Mouse (Mus musculus) MEL (cell line): ENCODE data around the gene Pecam1. TPM values are rescaled to one million over a fixed set of nuclear protein-coding genes. Genes with fewer than 3 reads are reported as not detected.

Experiments used
- DNase-seq: peaks from one replicate; pipeline ENCODE4 v3.0.0; 2011; ENCODE audit warnings: low read depth, low spot score
- H3K27ac ChIP-seq: 2 replicates; pipeline ENCODE4 v1.5.1; 2012; ENCODE audit warnings: low read depth, mild to moderate bottlenecking, control low read depth, low read length, moderate library complexity; ENCODE audit not compliant: control insufficient read depth
- H3K27me3 ChIP-seq, 2 experiments: fragments of 150-350 bp in 1 of 2; sonication (generic) in 1 of 2; 2 replicates each; pipeline ENCODE4 v1.6.1; 2012; ENCODE audit warnings: low read length in 2 of 2, mild to moderate bottlenecking in 2 of 2, improper control_type of control experiment in 1 of 2, moderate library complexity in 1 of 2; ENCODE audit not compliant: insufficient read depth in 2 of 2, control insufficient read depth in 1 of 2
- H3K36me3 ChIP-seq, 2 experiments: 2 replicates each; pipeline ENCODE4 v1.6.1; 2012 to 2014; ENCODE audit warnings: low read length in 2 of 2, improper control_type of control experiment in 1 of 2, inconsistent platforms in 1 of 2, mild to moderate bottlenecking in 1 of 2; ENCODE audit not compliant: insufficient read depth in 2 of 2, control insufficient read depth in 1 of 2
- H3K4me1 ChIP-seq, 2 experiments: fragments of 150-350 bp in 1 of 2; sonication (generic) in 1 of 2; 2 replicates each; pipeline ENCODE4 v1.6.1; 2012; ENCODE audit warnings: low read length in 2 of 2, improper control_type of control experiment in 1 of 2, mild to moderate bottlenecking in 1 of 2; ENCODE audit not compliant: insufficient read depth in 2 of 2, control insufficient read depth in 1 of 2
- H3K4me3 ChIP-seq, 2 experiments: fragments of 150-350 bp in 1 of 2; sonication (generic) in 1 of 2; 2 replicates each; pipeline ENCODE4 v1.5.1; 2012; ENCODE audit warnings: low read depth in 2 of 2, low read length in 2 of 2, mild to moderate bottlenecking in 2 of 2, moderate library complexity in 2 of 2, control low read depth in 1 of 2, improper control_type of control experiment in 1 of 2; ENCODE audit not compliant: control insufficient read depth in 1 of 2, insufficient read depth in 1 of 2
- H3K79me2 ChIP-seq: 2 replicates; pipeline ENCODE4 v1.6.1; 2012; ENCODE audit warnings: mild to moderate bottlenecking, low read length, moderate library complexity; ENCODE audit not compliant: control insufficient read depth, poor library complexity, insufficient read depth
- H3K9ac ChIP-seq: 2 replicates; pipeline ENCODE4 v1.6.1; 2012; ENCODE audit warnings: low read depth, mild to moderate bottlenecking, control low read depth, low read length, moderate library complexity; ENCODE audit not compliant: control insufficient read depth, poor library complexity, severe bottlenecking
- H3K9me3 ChIP-seq: fragments of 150-350 bp; sonication (generic); replicated peaks from 2 replicates; pipeline ENCODE4 v1.6.1; 2012; ENCODE audit warnings: mild to moderate bottlenecking, low read length, improper control_type of control experiment, moderate library complexity; ENCODE audit not compliant: insufficient read depth
- BHLHE40 ChIP-seq: IDR thresholded peaks from 2 replicates; pipeline ENCODE4 v1.6.1; 2012; ENCODE audit warnings: low read depth, mild to moderate bottlenecking, inconsistent platforms, low read length, improper control_type of control experiment, borderline replicate concordance
- ELF1 ChIP-seq: IDR thresholded peaks from 2 replicates; pipeline ENCODE4 v1.6.1; 2014; ENCODE audit warnings: low read depth, mild to moderate bottlenecking, inconsistent platforms, low read length, improper control_type of control experiment, moderate library complexity
- EP300 ChIP-seq, 2 experiments: IDR thresholded peaks; 2 replicates each; pipeline ENCODE4 v1.6.1; 2011; ENCODE audit warnings: improper control_type of control experiment in 2 of 2, low read length in 2 of 2, low read depth in 1 of 2, mild to moderate bottlenecking in 1 of 2
- ETS1 ChIP-seq: IDR thresholded peaks from 2 replicates; pipeline ENCODE4 v1.6.1; 2012; ENCODE audit warnings: low read depth, mild to moderate bottlenecking, inconsistent platforms, low read length, improper control_type of control experiment, moderate library complexity
- GATA1 ChIP-seq: IDR thresholded peaks from 2 replicates; pipeline ENCODE4 v1.6.1; 2011; ENCODE audit warnings: low read depth, low read length, improper control_type of control experiment
- KAT2A ChIP-seq: conservative IDR thresholded peaks from 2 replicates; pipeline ENCODE4 v1.6.1; 2012; ENCODE audit warnings: low read depth, low read length, improper control_type of control experiment, inconsistent platforms
- MAX ChIP-seq: IDR thresholded peaks from 2 replicates; pipeline ENCODE4 v1.6.1; 2011; ENCODE audit warnings: low read length, improper control_type of control experiment
- MAZ ChIP-seq: IDR thresholded peaks from 2 replicates; pipeline ENCODE4 v1.6.1; 2012; ENCODE audit warnings: low read depth, mild to moderate bottlenecking, inconsistent platforms, low read length, improper control_type of control experiment
- MEF2A ChIP-seq: IDR thresholded peaks from 2 replicates; pipeline ENCODE4 v1.6.1; 2014; ENCODE audit warnings: low read depth, mild to moderate bottlenecking, inconsistent platforms, low read length, improper control_type of control experiment; ENCODE audit not compliant: poor library complexity, insufficient replicate concordance, severe bottlenecking; ENCODE audit errors: extremely low read depth
- MXI1 ChIP-seq: IDR thresholded peaks from 2 replicates; pipeline ENCODE4 v1.6.1; 2011; ENCODE audit warnings: mild to moderate bottlenecking, low read depth, low read length, improper control_type of control experiment
- MYB ChIP-seq: IDR thresholded peaks from 2 replicates; pipeline ENCODE4 v1.6.1; 2011; ENCODE audit warnings: mild to moderate bottlenecking, low read depth, low read length, improper control_type of control experiment
- MYC ChIP-seq: IDR thresholded peaks from 2 replicates; pipeline ENCODE4 v1.6.1; 2011; ENCODE audit warnings: low read depth, mild to moderate bottlenecking, low read length, improper control_type of control experiment, moderate library complexity
- POLR2A ChIP-seq, 2 experiments: IDR thresholded peaks; 2 replicates each; pipeline ENCODE4 v1.6.1; 2011 to 2012; ENCODE audit warnings: low read length in 2 of 2, mild to moderate bottlenecking in 2 of 2, control low read depth in 1 of 2, improper control_type of control experiment in 1 of 2, low read depth in 1 of 2, moderate library complexity in 1 of 2; ENCODE audit not compliant: control insufficient read depth in 1 of 2, insufficient read depth in 1 of 2, poor library complexity in 1 of 2
- POLR2AphosphoS2 ChIP-seq: IDR thresholded peaks from 2 replicates; pipeline ENCODE4 v1.6.1; 2011; ENCODE audit warnings: low read length, improper control_type of control experiment
- POLR2AphosphoS5 ChIP-seq: IDR thresholded peaks from 2 replicates; pipeline ENCODE4 v1.6.1; 2012; ENCODE audit warnings: low read depth, borderline replicate concordance, mild to moderate bottlenecking, inconsistent platforms, low read length, moderate library complexity, mixed read lengths
- SIN3A ChIP-seq: IDR thresholded peaks from 2 replicates; pipeline ENCODE4 v1.6.1; 2012; ENCODE audit warnings: low read length, improper control_type of control experiment, inconsistent platforms
- TAL1 ChIP-seq: IDR thresholded peaks from 2 replicates; pipeline ENCODE4 v1.6.1; 2012; ENCODE audit warnings: mild to moderate bottlenecking, inconsistent platforms, low read length, moderate library complexity, mixed read lengths
- TBP ChIP-seq: IDR thresholded peaks from 2 replicates; pipeline ENCODE4 v1.8.0; 2011; ENCODE audit warnings: low read depth, low read length, improper control_type of control experiment
- TCF12 ChIP-seq: IDR thresholded peaks from 2 replicates; pipeline ENCODE4 v1.6.1; 2014; ENCODE audit warnings: low read depth, mild to moderate bottlenecking, inconsistent platforms, low read length, improper control_type of control experiment, moderate library complexity
- USF1 ChIP-seq: IDR thresholded peaks from 2 replicates; pipeline ENCODE4 v1.6.1; 2014; ENCODE audit warnings: low read depth, mild to moderate bottlenecking, inconsistent platforms, low read length, improper control_type of control experiment, moderate library complexity
- ZC3H11A ChIP-seq: IDR thresholded peaks from 2 replicates; pipeline ENCODE4 v1.6.1; 2012; ENCODE audit warnings: low read depth, mild to moderate bottlenecking, inconsistent platforms, low read length, improper control_type of control experiment
- ZMIZ1 ChIP-seq: IDR thresholded peaks from 2 replicates; pipeline ENCODE4 v1.6.1; 2012; ENCODE audit warnings: low read depth, mild to moderate bottlenecking, inconsistent platforms, low read length, improper control_type of control experiment, moderate library complexity
- ZNF384 ChIP-seq: IDR thresholded peaks from 2 replicates; pipeline ENCODE4 v1.6.1; 2012; ENCODE audit warnings: low read depth, mild to moderate bottlenecking, inconsistent platforms, low read length, improper control_type of control experiment
- polyA plus RNA-seq, 2 experiments: library from polyadenylated mRNA; stranded (reverse) in 1 of 2; unstranded in 1 of 2; fragments of >175 nt in 1 of 2; fragments of >200 nt in 1 of 2; gene quantifications; 2 replicates each; pipeline versions ENCODE4 v1.2.1 to v1.2.4; 2012; ENCODE audit warnings: low replicate concordance in 2 of 2, low read depth in 1 of 2; ENCODE audit not compliant: insufficient read length in 2 of 2, insufficient read depth in 1 of 2, missing spikeins in 1 of 2
- total RNA-seq: library from RNA; depleted of rRNA; stranded (reverse); fragments of 300-350 nt; gene quantifications from 2 replicates; pipeline ENCODE4 v1.2.3, GENCODE M21; 2012

The Pecam1 gene
- total and polyA plus RNA-seq, 3 experiments = 0.12 to 0.14 TPM; not detected in 1

GRCm38 (mm10) chr11:106762139-106762799, 11.8 kb upstream of the Pecam1 start:
- Histone ChIP-seq H3K9me3 (no peaks in the 10 kb centered on the region), H3K27ac (peak overlapping the region; percentile 67), H3K4me1 (peaks cover 35 to 56% of the 10 kb centered on the region in 2 experiments), H3K36me3 (peaks cover 0 to 52% of the 10 kb centered on the region in 2 experiments; a peak in 3 of 4 replicates), H3K79me2 (no peaks in the 10 kb centered on the region), H3K9ac (peak overlapping the region; percentile 47), H3K4me3 (peak overlapping the region in 1 of 2 experiments; percentile 33; a peak in 3 of 4 replicates), H3K27me3 (no peaks in the 10 kb centered on the region)
- TF ChIP-seq MAZ (peak; percentile 55; the same call in 1 of the 2 replicates), GATA1 (peak; percentile 88), USF1 (peak; percentile 39), EP300 (IDR thresholded peaks at IDR 0.05; ENCODE audit: low read depth in 1 of 2, low read length in 2 of 2) (peak; percentile 61 to 74), ETS1 (peak; percentile 95), ZMIZ1 (no peak), MYB (no peak), ZNF384 (0 out of 2 replicates have a peak, but pooled peaks have one; percentile 11), TBP (peak; percentile 75), TCF12 (0 out of 2 replicates have a peak, but pooled peaks have one; percentile 26), POLR2AphosphoS2 (no peak), MEF2A (no peak), MYC (peak; percentile 77), ZC3H11A (no peak), MAX (no peak; the same call in 1 of the 2 replicates), SIN3A (peak; percentile 87), BHLHE40 (peak; percentile 46; the same call in 1 of the 2 replicates), ELF1 (peak; percentile 31; the same call in 1 of the 2 replicates), TAL1 (0 out of 2 replicates have a peak, but pooled peaks have one; percentile 10), MXI1 (peak; percentile 83), KAT2A (no peak), POLR2A (IDR thresholded peaks at IDR 0.05; ENCODE audit: control insufficient read depth in 1 of 2, insufficient read depth in 1 of 2, low read depth in 1 of 2, low read length in 2 of 2, poor library complexity in 1 of 2) (no peak), POLR2AphosphoS5 (no peak)
- DNase-seq = peak; percentile 95
